Mouse (Mus musculus): ENCODE measurements at regions not wholly inside any gene's neighbourhood (a gene's known extent, or its start where the extent isn't known, plus 50 kb on each side); places are given as distances from the start of the nearest gene placed in this dataset.

DNA sequence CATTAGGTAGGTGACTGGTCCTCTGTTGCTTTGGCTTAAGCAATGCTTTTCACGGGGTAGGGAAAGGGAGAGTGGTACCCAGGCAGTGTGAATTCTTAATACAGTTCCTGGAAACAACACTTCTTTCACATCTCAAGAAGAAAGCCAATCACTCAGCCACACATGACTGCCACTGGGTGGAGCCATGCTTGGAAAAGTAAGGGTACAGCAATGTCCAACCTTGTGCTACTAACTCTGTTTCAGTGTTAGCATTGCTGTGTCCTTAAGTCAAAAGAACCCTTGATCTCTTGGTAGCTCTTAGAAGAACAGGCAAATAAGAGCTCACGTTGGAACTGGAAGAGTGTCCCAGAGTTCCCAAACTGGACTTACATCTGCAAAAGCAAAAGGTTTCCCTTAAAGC, 318.8 kb downstream of the 1190002N15Rik start:
- H3K27ac ChIP-seq, result no peak overlapping the region
- H3K4me2 ChIP-seq (replicated peaks), result no peak overlapping the region
- H3K27me3 ChIP-seq, result no peaks in the 10 kb centered on the region
- no peak overlapping the region for H3K4me3 ChIP-seq
- ATAC-seq (ENCODE audit: insufficient number of reproducible peaks, insufficient read depth, low FRiP score, low TSS enrichment), result no peak
- H3K36me3 ChIP-seq, result no peaks in the 10 kb centered on the region
- H3K9ac ChIP-seq, result no peak overlapping the region
- H3K4me1 ChIP-seq, result no peaks in the 10 kb centered on the region
- WGBS, result 72% methylated on average over 2 of the region's 2 CpGs
- no peaks in the 10 kb centered on the region for H3K9me3 ChIP-seq

DNA sequence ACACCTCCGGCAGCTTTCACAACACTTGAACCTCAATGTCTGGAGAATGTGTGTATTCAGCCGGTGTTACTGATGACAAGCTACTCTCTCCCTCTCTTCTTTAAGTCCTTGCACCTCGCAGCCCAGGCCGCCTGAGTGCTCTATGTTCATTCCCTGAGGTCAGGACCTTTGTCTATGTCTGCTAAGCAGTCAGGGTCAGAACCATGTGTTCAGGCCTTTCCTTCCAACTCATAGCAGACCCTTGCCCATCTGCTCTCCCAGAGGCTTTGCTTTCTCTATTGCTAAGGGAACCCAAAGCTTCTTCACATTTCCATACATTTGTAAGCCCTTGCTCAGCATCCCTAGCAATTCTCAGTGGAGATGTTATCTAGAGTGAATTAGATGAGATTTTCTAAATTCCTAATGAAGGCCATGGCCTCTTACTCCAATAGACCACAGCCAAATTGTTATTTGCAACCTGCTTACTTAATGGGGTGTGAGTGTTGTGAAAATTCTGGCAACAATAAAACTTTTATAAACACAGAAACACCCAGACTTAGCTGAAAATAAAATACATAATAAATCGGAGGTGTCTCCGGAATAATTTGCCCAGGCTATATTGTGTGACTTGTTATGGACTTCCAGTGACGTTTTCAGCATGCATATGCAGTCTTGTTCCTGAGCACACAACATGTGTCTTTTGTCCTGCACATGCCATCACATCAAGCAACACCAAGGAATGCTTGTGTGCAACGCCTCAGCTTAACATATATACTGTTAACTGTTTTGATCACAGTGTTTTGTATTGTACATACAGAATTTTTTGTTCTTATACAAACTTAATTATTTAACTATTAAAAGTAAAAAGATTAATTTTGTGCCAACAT, 321.2 kb downstream of the 1190002N15Rik start:
- Histone ChIP-seq H3K4me3 (no peak overlapping the region), H3K27me3 (no peaks in the 10 kb centered on the region), H3K36me3 (no peaks in the 10 kb centered on the region), H3K9me3 (no peaks in the 10 kb centered on the region), H3K4me1 (no peaks in the 10 kb centered on the region), H3K27ac (no peak overlapping the region), H3K4me2 (replicated peaks) (no peak overlapping the region), H3K9ac (no peak overlapping the region)
- 79% methylated on average over 8 of the region's 8 CpGs for WGBS
- ATAC-seq (ENCODE audit: insufficient number of reproducible peaks, insufficient read depth, low FRiP score, low TSS enrichment), result no peak

DNA sequence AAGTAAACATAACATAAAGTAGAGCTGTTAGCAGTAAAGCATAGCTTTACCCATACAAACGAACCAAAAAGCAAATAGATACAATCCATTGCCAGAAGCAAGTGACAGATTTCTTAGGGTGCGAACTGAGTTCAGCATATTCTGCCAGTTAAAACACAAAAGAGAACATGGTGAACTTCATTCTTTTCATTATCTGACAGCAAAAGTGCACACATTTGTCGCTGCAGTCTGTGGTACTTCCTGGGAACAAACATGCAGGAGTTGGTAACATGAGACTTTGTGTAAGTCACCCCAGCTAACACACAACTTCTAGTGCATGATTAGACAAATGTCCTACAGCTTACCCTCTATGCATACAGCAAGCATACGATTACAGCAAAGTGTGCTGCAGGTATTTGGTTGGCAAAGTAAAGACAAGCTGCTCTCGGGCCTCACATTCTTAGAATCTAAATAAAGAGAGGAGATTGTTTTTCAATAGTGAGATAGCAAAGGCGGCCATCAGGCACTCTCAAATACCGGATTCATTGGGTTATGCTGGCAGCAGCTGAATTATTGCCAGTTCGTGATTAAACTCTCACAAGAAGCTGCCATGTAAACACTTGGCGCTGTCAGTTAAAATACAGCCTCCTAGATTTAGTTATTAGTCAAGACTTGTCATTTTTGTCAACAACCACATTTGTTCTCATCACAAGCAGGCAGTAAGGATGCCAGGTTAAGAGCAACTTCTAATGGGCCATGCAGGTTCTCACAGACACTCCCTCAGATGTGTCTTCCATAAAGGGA, 327.2 kb downstream of the 1190002N15Rik start:
- no peak overlapping the region for H3K4me2 ChIP-seq (replicated peaks)
- ATAC-seq (ENCODE audit: insufficient number of reproducible peaks, insufficient read depth, low FRiP score, low TSS enrichment), result no peak
- 65% methylated on average over 9 of the region's 9 CpGs for WGBS

DNA sequence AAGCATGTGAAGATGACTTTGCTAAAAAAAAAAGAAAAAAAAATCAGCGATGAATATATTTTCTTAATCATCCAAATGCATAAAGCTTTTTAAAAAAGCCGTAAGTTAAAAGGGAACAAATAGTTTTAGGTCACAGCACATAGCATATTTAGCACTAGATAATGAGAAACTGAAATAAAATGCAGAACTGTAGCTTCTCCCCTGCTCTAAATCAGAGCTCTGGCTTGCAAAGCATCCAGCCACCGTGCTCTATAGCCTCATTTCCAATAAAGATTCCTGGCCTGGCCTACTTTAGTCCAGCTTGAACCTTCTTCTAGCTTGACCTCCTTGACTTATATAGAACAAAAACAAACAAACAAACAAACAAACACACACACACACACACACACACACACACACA, 328.9 kb downstream of the 1190002N15Rik start:
- Histone ChIP-seq H3K27me3 (no peaks in the 10 kb centered on the region), H3K36me3 (no peaks in the 10 kb centered on the region), H3K4me3 (no peak overlapping the region), H3K27ac (no peak overlapping the region), H3K4me1 (no peaks in the 10 kb centered on the region), H3K9ac (no peak overlapping the region), H3K4me2 (replicated peaks) (no peak overlapping the region), H3K9me3 (no peaks in the 10 kb centered on the region)
- WGBS, result 92% methylated on average over 3 of the region's 3 CpGs
- ATAC-seq (ENCODE audit: insufficient number of reproducible peaks, insufficient read depth, low FRiP score, low TSS enrichment), result no peak

More for the DNA sequence above, 327.2 kb downstream of the 1190002N15Rik start:
- no peak overlapping the region for H3K4me3 ChIP-seq
- H3K27ac ChIP-seq, result no peak overlapping the region
- H3K4me1 ChIP-seq, result no peaks in the 10 kb centered on the region
- H3K36me3 ChIP-seq, result no peaks in the 10 kb centered on the region
- no peaks in the 10 kb centered on the region for H3K9me3 ChIP-seq
- no peak overlapping the region for H3K9ac ChIP-seq
- no peaks in the 10 kb centered on the region for H3K27me3 ChIP-seq

DNA sequence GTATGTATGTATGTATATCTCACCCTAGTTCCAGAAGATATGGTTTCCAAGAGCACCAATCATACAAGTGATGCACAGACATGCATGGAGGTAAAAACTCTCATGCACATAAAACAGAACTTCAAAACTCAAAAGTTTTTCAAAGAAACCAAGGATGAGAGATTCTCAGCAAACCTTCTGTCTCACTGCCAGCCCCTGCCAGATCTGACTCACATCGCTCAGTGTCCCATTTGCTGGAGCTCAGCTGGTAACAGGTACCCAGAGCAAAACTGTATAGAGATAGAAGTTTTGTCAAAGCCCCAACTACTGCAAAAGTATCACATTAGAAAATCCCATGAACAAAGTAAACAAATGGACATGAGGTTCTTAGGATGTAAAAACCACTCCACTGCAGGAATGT, 337.0 kb downstream of the 1190002N15Rik start:
- 94% methylated on average over 1 of the region's 1 CpGs for WGBS
- Histone ChIP-seq H3K27me3 (no peaks in the 10 kb centered on the region), H3K9me3 (no peaks in the 10 kb centered on the region), H3K4me3 (no peak overlapping the region), H3K36me3 (no peaks in the 10 kb centered on the region), H3K4me1 (no peaks in the 10 kb centered on the region), H3K9ac (no peak overlapping the region), H3K4me2 (replicated peaks) (no peak overlapping the region), H3K27ac (no peak overlapping the region)
- ATAC-seq (ENCODE audit: insufficient number of reproducible peaks, insufficient read depth, low FRiP score, low TSS enrichment), result no peak

DNA sequence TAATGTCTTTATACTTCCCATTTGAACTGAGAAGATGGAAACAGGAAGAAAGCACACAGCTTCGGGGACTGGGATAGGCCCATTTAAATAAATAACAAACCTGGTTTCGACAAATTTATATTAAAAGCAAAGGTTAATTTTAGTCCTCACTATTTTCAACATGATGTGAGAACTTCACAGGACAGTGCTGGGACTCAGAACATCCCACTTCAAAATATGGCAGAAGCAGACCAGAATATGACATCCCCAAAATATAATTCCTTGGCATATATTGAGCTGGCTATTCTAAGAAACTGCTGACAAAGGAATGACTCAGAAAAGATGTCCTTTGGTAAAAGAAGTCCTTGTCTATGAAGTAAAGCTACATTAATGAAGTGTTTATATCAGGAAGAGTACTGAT, 338.0 kb downstream of the 1190002N15Rik start:
- WGBS, result 86% methylated on average over 2 of the region's 2 CpGs

DNA sequence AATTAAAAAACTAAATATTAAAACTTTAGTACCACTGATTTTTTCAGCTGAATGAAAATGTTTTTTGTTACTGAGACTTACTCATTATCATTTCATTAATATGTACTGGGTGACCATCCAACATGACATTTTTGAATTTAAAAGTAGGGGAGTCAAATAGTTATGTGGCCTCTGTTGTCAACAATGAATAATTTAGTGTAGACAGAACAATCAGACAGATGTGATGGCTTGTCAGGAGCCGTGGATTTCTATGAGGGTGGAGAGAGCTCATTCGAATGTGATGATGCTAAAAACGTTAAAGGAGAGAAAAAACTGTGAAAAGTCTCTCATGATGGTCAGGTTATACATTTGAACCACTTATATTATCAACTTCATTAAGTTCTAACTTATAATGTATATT, 346.8 kb downstream of the 1190002N15Rik start:
- WGBS, result 75% methylated on average over 3 of the region's 3 CpGs
- ATAC-seq (ENCODE audit: insufficient number of reproducible peaks, insufficient read depth, low FRiP score, low TSS enrichment), result no peak
- Histone ChIP-seq H3K9ac (no peak overlapping the region), H3K4me2 (replicated peaks) (no peak overlapping the region), H3K4me3 (no peak overlapping the region), H3K27ac (no peak overlapping the region), H3K4me1 (no peaks in the 10 kb centered on the region), H3K36me3 (no peaks in the 10 kb centered on the region), H3K9me3 (no peaks in the 10 kb centered on the region), H3K27me3 (no peaks in the 10 kb centered on the region)

More for the DNA sequence above, 338.0 kb downstream of the 1190002N15Rik start:
- Histone ChIP-seq H3K9me3 (no peaks in the 10 kb centered on the region), H3K4me2 (replicated peaks) (no peak overlapping the region), H3K4me3 (no peak overlapping the region), H3K27ac (no peak overlapping the region), H3K4me1 (no peaks in the 10 kb centered on the region), H3K36me3 (no peaks in the 10 kb centered on the region), H3K9ac (no peak overlapping the region), H3K27me3 (no peaks in the 10 kb centered on the region)
- no peak for ATAC-seq (ENCODE audit: insufficient number of reproducible peaks, insufficient read depth, low FRiP score, low TSS enrichment)

DNA sequence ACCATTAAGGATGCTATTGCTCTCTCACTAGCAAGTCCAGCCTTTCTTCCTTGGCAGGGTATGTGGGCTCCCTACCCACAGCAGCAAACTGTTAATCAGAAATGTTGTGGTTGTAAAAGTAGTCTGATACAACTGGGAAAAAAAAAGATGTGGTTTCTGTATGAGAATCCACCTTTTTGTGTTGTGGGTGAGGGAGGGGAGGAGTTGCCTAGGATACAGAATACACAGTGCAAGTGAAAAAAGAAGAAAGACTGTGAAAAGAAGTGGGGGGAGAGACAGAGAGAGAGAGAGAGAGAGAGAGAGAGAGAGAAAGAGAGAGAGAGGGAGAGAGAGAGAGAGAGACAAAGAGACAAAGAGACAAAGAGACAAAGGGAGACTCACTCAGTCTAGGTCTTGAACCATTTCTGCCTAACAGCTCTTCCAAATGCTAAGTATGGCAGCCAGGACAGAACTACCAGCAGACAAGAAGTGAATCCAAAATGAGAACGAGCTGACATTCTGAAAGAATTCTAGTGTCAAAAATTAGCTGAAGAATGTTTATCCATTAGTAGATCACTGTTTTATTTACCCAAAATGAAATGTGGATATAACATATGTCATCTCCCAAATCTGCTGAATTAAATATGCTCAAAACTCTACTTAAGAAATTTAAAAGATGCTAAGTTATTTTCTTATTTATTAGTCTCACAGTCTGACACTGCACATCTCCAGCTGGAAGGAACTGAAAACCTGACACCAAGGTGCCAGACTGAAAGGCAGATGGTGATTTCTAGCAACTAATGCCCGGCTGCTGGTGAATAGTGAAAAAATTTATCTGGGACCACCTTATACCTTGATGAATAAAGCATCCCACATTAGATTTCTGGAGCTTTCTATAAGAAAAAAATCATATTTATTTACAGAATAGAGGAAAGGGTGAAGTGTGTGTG, 347.7 kb downstream of the 1190002N15Rik start:
- H3K4me1 ChIP-seq, result no peaks in the 10 kb centered on the region
- no peak overlapping the region for H3K4me2 ChIP-seq (replicated peaks)
- no peaks in the 10 kb centered on the region for H3K36me3 ChIP-seq
- no peaks in the 10 kb centered on the region for H3K27me3 ChIP-seq
- H3K27ac ChIP-seq, result no peak overlapping the region
- ATAC-seq (ENCODE audit: insufficient number of reproducible peaks, insufficient read depth, low FRiP score, low TSS enrichment), result no peak
- H3K9ac ChIP-seq, result no peak overlapping the region
- H3K9me3 ChIP-seq, result no peaks in the 10 kb centered on the region
- no peak overlapping the region for H3K4me3 ChIP-seq
- 76% methylated on average over 2 of the region's 2 CpGs for WGBS

DNA sequence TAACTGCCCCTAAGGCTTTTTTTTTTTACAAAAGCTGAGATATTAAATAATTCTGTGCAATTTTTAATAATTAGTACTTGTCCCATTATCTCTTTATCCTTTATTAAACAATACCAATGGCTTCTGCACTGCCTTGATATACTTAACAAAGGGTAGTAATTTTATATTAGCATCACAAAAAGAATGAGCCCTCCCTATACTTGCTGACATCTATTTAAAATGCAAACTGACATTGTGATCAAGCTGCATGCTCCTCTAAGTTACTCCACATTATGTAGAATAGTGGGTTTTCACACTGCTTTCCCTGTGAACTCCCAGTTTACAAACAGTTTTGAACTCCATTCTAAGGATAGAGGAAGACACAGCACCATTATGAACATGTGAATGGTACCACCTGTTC, 349.8 kb downstream of the 1190002N15Rik start:
- Histone ChIP-seq H3K4me1 (no peaks in the 10 kb centered on the region), H3K4me2 (replicated peaks) (no peak overlapping the region), H3K4me3 (no peak overlapping the region), H3K9ac (no peak overlapping the region), H3K27me3 (no peaks in the 10 kb centered on the region), H3K9me3 (no peaks in the 10 kb centered on the region), H3K36me3 (no peaks in the 10 kb centered on the region), H3K27ac (no peak overlapping the region)
- no peak for ATAC-seq (ENCODE audit: insufficient number of reproducible peaks, insufficient read depth, low FRiP score, low TSS enrichment)

DNA sequence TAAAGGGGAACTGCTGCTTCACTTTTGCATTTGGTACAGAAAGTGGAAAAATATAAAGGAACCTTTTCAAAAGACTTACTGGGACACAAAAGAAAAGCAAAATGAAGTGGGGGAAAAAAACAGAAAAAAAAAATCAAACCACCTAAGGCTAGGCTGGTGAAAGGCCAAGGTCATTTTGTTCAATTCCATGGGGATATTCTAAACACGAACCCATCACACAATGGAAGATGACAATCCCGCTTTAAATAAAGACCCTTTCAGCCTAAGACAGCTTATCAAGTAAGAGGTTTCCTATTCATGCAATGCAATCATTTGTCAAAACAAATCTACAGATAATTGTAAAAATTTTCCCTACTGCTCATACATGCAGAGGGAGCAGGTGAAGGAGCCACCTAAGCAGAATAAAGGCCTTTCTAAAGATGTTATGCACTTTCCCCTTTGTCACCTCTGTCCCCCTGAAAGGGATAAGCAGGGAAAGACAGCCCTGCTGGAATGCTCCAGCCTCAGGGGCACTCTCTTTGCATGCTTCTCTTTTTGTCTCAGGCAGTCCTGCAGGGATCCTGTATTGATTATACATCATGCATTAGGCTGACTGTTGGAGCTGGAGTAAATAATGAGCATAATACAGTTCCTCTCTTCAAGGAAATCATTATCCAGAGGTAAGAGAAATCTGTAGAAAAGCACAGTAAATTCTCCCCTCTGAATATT, 367.8 kb downstream of the 1190002N15Rik start:
- Histone ChIP-seq H3K4me1 (no peaks in the 10 kb centered on the region), H3K4me3 (no peak overlapping the region), H3K9ac (no peak overlapping the region), H3K36me3 (no peaks in the 10 kb centered on the region), H3K9me3 (no peaks in the 10 kb centered on the region), H3K27ac (no peak overlapping the region), H3K4me2 (replicated peaks) (no peak overlapping the region), H3K27me3 (no peaks in the 10 kb centered on the region)
- 74% methylated on average over 2 of the region's 2 CpGs for WGBS
- ATAC-seq (ENCODE audit: insufficient number of reproducible peaks, insufficient read depth, low FRiP score, low TSS enrichment), result no peak

DNA sequence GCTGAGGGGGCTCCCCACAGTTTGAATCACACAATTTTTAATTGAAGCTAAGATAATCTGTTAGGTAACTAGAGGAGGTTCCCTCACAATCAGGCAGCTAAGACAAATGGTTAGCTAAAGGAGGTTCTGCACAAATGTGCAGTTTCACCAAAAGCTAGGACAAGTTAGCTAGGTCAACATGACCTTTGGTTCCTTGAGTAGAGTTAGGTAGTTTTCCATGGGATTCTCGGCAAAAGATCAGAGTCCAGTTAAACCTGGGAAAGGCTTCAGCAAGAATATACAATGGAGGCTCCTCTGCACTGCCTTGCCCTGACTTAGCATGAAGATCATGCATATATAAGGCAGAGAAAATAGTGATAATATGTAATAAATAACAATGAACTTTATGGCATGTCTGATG, 374.2 kb downstream of the 1190002N15Rik start:
- ATAC-seq (ENCODE audit: insufficient number of reproducible peaks, insufficient read depth, low FRiP score, low TSS enrichment), result no peak
- H3K4me2 ChIP-seq (replicated peaks), result no peak overlapping the region
- no peaks in the 10 kb centered on the region for H3K4me1 ChIP-seq
- H3K36me3 ChIP-seq, result no peaks in the 10 kb centered on the region
- H3K27ac ChIP-seq, result no peak overlapping the region
- no peaks in the 10 kb centered on the region for H3K27me3 ChIP-seq
- no peaks in the 10 kb centered on the region for H3K9me3 ChIP-seq
- no peak overlapping the region for H3K4me3 ChIP-seq
- H3K9ac ChIP-seq, result no peak overlapping the region
- 81% methylated on average over 1 of the region's 1 CpGs for WGBS

All from embryonic facial prominence, embryonic 12.5 days (tissue).